Mouse (Mus musculus) testis, adult 2 months (tissue): ENCODE measurements at regions not wholly inside any gene's neighbourhood (a gene's known extent, or its start where the extent isn't known, plus 50 kb on each side); places are given as distances from the start of the nearest gene placed in this dataset.

Experiments used
- CTCF ChIP-seq: fragments of 200-500 bp; IDR thresholded peaks from 2 replicates; pipeline ENCODE4 v1.5.1; 2012; ENCODE audit warnings: low read depth, mild to moderate bottlenecking, inconsistent platforms, low read length, moderate library complexity; ENCODE audit not compliant: control insufficient read depth, insufficient read depth, insufficient replicate concordance
- POLR2A ChIP-seq: fragments of 200-500 bp; IDR thresholded peaks from 2 replicates; pipeline ENCODE4 v1.6.1; 2012; ENCODE audit warnings: low read depth, mild to moderate bottlenecking, inconsistent platforms, low read length, moderate library complexity; ENCODE audit not compliant: control insufficient read depth

GRCm38 (mm10) chr2:180390216-180390996, 55.9 kb upstream of the Gata5 start:
- no peak for TF ChIP-seq CTCF
- no peak for TF ChIP-seq POLR2A
